Mouse (Mus musculus): ENCODE data around the gene Ugt1a6a. TPM values are rescaled to one million over a fixed set of nuclear protein-coding genes. Genes with fewer than 3 reads are reported as not detected.
"Not testable (repeated sequence)": the region's sequence is repeated elsewhere in the genome, so short reads cannot be mapped to it uniquely, and the experiment has no call there.

Gene Ugt1a6a
- total and polyA plus RNA-seq, 3 experiments: not detected

DNA sequence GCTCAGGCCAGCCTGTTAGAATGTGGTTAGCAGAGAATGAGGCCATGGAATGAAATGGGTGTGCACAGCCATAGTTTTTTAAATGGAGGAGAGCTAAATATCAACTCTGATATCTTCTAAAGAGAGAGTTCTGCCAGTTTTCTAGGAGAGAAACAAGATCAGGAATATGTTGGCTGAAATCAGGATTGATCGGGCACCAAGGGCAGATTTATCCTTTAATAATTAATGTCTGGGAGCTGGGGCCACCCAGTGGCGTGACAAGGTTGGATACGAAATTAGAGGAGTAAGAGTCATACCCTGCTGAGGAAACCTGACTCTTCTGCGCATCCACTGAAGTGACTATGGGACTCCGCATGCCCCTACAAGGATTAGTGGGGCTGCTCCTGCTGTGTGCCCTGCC lies 31.1 kb downstream of the Ugt1a6a start, which contains the start of gene Ugt1a5:
Gene Ugt1a5 (plus strand): TSS at position 302 of the 400 bp plus-strand sequence.
- no peak for DNase-seq (ENCODE audit: low read depth, low spot score)
- Histone ChIP-seq H3K4me1 (ENCODE audit: control insufficient read depth in 1 of 2, insufficient read depth in 2 of 2, low read length in 2 of 2) (no peaks in the 10 kb centered on the region), H3K27me3 (ENCODE audit: control insufficient read depth in 1 of 2, insufficient read depth in 2 of 2, low read length in 2 of 2) (no peaks in the 10 kb centered on the region), H3K4me3 (ENCODE audit: control insufficient read depth in 1 of 2, insufficient read depth in 1 of 2, low read depth in 2 of 2, low read length in 2 of 2) (no peak within 1 kb of the TSS), H3K9me3 (replicated peaks; ENCODE audit: insufficient read depth, low read length) (no peaks in the 10 kb centered on the region), H3K79me2 (ENCODE audit: control insufficient read depth, insufficient read depth, low read length, poor library complexity) (no peaks in the 10 kb centered on the region), H3K36me3 (ENCODE audit: control insufficient read depth in 1 of 2, insufficient read depth in 2 of 2, low read length in 2 of 2) (no peaks in the 10 kb centered on the region), H3K9ac (ENCODE audit: control insufficient read depth, low read depth, low read length, poor library complexity, severe bottlenecking) (no peak within 1 kb of the TSS), H3K27ac (ENCODE audit: control insufficient read depth, low read depth, low read length) (no peak within 1 kb of the TSS)
- no peak for TF ChIP-seq UBTF (IDR thresholded peaks at IDR 0.05; ENCODE audit: borderline replicate concordance, insufficient read depth, low read depth, low read length)
- TF ChIP-seq MAZ (IDR thresholded peaks at IDR 0.05; ENCODE audit: low read depth, low read length): no peak
- TF ChIP-seq MYB (IDR thresholded peaks at IDR 0.05; ENCODE audit: low read depth, low read length): no peak
- no peak for TF ChIP-seq TCF12 (IDR thresholded peaks at IDR 0.05; ENCODE audit: low read depth, low read length)
- no peak for TF ChIP-seq RAD21 (IDR thresholded peaks at IDR 0.05; ENCODE audit: low read depth, low read length)
- TF ChIP-seq CHD1 (IDR thresholded peaks at IDR 0.05; ENCODE audit: low read depth, low read length): no peak
- no peak for TF ChIP-seq ZKSCAN1 (IDR thresholded peaks at IDR 0.05; ENCODE audit: low read depth, low read length)
- no peak for TF ChIP-seq BHLHE40 (IDR thresholded peaks at IDR 0.05; ENCODE audit: borderline replicate concordance, low read depth, low read length)
- TF ChIP-seq POLR2AphosphoS2 (IDR thresholded peaks at IDR 0.05; ENCODE audit: low read length): no peak
- TF ChIP-seq JUND (IDR thresholded peaks at IDR 0.05; ENCODE audit: low read depth, low read length): no peak
- TF ChIP-seq ETS1 (IDR thresholded peaks at IDR 0.05; ENCODE audit: low read depth, low read length): no peak
- no peak for TF ChIP-seq EP300 (IDR thresholded peaks at IDR 0.05; ENCODE audit: low read depth in 1 of 2, low read length in 2 of 2)
- no peak for TF ChIP-seq GABPA (IDR thresholded peaks at IDR 0.05; ENCODE audit: low read depth, low read length)
- TF ChIP-seq MAFK (IDR thresholded peaks at IDR 0.05; ENCODE audit: borderline replicate concordance, low read depth, low read length): no peak
- TF ChIP-seq POLR2A (IDR thresholded peaks at IDR 0.05; ENCODE audit: control insufficient read depth in 1 of 2, insufficient read depth in 1 of 2, low read depth in 1 of 2, low read length in 2 of 2, poor library complexity in 1 of 2): no peak
- no peak for TF ChIP-seq MAX (IDR thresholded peaks at IDR 0.05; ENCODE audit: low read length)
- TF ChIP-seq MYC (IDR thresholded peaks at IDR 0.05; ENCODE audit: low read depth, low read length): no peak

DNA sequence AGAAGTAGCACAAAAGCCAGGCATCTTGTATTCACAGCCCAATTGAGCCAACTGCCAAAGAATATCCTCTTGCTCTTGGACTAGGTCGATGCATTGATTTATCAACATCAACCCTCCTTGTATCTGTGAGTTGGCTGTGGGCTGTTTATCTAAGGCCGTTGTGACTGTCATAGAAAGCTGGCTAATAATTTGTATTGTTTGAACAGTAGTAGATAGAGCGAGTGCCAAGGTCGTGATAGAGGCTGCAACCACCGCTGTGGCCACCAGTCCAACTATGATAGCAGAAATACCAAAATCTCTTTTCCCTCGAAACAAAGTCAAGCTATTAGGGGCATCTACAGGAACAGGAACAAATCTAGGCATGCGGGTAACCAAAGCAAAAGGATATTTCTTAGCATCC lies 37.6 kb downstream of the Ugt1a6a start:
- not testable (repeated sequence) for H3K4me1 ChIP-seq (ENCODE audit: control insufficient read depth in 1 of 2, insufficient read depth in 2 of 2, low read length in 2 of 2); H3K79me2 ChIP-seq (ENCODE audit: control insufficient read depth, insufficient read depth, low read length, poor library complexity); H3K36me3 ChIP-seq (ENCODE audit: control insufficient read depth in 1 of 2, insufficient read depth in 2 of 2, low read length in 2 of 2); H3K27ac ChIP-seq (ENCODE audit: control insufficient read depth, low read depth, low read length); H3K4me3 ChIP-seq (ENCODE audit: control insufficient read depth in 1 of 2, insufficient read depth in 1 of 2, low read depth in 2 of 2, low read length in 2 of 2); H3K27me3 ChIP-seq (ENCODE audit: control insufficient read depth in 1 of 2, insufficient read depth in 2 of 2, low read length in 2 of 2); DNase-seq (ENCODE audit: low read depth, low spot score); H3K9me3 ChIP-seq (replicated peaks; ENCODE audit: insufficient read depth, low read length); H3K9ac ChIP-seq (ENCODE audit: control insufficient read depth, low read depth, low read length, poor library complexity, severe bottlenecking)
